Mouse (Mus musculus): ENCODE measurements at regions not wholly inside any gene's neighbourhood (a gene's known extent, or its start where the extent isn't known, plus 50 kb on each side); places are given as distances from the start of the nearest gene placed in this dataset.

GRCm38 (mm10) chr2:78600753-78601152, 267.2 kb upstream of the Ube2e3 start:
- H3K9me3 ChIP-seq (ENCODE audit: control insufficient read depth, low read length): no peaks in the 10 kb centered on the region
- H3K27ac ChIP-seq (replicated peaks; ENCODE audit: low read depth, low read length): no peak overlapping the region
- H3K27me3 ChIP-seq (ENCODE audit: control insufficient read depth, insufficient read depth, low read length): no peaks in the 10 kb centered on the region
- H3K4me1 ChIP-seq (ENCODE audit: control insufficient read depth, insufficient read depth, low read length): no peaks in the 10 kb centered on the region
- no peak overlapping the region for H3K9ac ChIP-seq (ENCODE audit: low read depth, low read length, severe bottlenecking)
- no peak for TF ChIP-seq POLR2A (IDR thresholded peaks at IDR 0.05; ENCODE audit: borderline replicate concordance, extremely low read depth, insufficient read depth, insufficient read length)
- 88% methylated on average over 2 of the region's 2 CpGs for WGBS
- DNase-seq (ENCODE audit: low spot score) (no peak), ATAC-seq (ENCODE audit: low FRiP score, low read depth) (no peak)
- H3K36me3 ChIP-seq (ENCODE audit: control insufficient read depth, insufficient read depth, low read length): no peaks in the 10 kb centered on the region
- H3K4me3 ChIP-seq (replicated peaks; ENCODE audit: low read length): no peak overlapping the region
- H3K4me2 ChIP-seq (replicated peaks; ENCODE audit: low read depth, low read length, severe bottlenecking): no peak overlapping the region

GRCm38 (mm10) chr2:78598039-78598438, 269.9 kb upstream of the Ube2e3 start:
- ATAC-seq (ENCODE audit: low FRiP score, low read depth) (no peak), DNase-seq (ENCODE audit: low spot score) (no peak)

DNA sequence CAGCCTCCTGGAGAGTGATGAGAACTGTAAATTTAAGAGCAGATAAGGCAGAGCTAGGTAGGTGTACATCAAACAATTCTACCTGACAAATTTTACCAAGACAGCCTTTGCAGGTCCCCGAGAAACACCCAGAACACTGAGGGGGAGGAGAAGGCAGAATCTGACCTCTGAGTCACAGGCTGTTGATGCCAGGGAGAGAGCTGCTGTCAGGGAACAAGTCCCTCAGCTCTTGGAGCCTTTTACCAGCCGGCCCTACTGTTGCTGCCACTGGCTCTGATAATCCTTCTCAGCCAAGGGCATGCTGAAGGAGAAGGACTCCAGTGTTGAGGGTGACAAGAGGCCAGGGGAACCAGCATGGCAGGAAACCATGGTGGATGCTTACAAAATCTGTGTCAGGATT, 271.7 kb upstream of the Ube2e3 start:
- no peaks in the 10 kb centered on the region for H3K27me3 ChIP-seq (ENCODE audit: control insufficient read depth, insufficient read depth, low read length)
- no peak overlapping the region for H3K27ac ChIP-seq (replicated peaks; ENCODE audit: low read depth, low read length)
- H3K9me3 ChIP-seq (ENCODE audit: control insufficient read depth, low read length): no peaks in the 10 kb centered on the region
- H3K4me2 ChIP-seq (replicated peaks; ENCODE audit: low read depth, low read length, severe bottlenecking): no peak overlapping the region
- ATAC-seq (ENCODE audit: low FRiP score, low read depth): no peak
- no peaks in the 10 kb centered on the region for H3K4me1 ChIP-seq (ENCODE audit: control insufficient read depth, insufficient read depth, low read length)
- H3K9ac ChIP-seq (ENCODE audit: low read depth, low read length, severe bottlenecking): no peak overlapping the region
- WGBS: 82% methylated on average over 2 of the region's 2 CpGs
- no peak overlapping the region for H3K4me3 ChIP-seq (replicated peaks; ENCODE audit: low read length)
- H3K36me3 ChIP-seq (ENCODE audit: control insufficient read depth, insufficient read depth, low read length): no peaks in the 10 kb centered on the region
- TF ChIP-seq POLR2A (IDR thresholded peaks at IDR 0.05; ENCODE audit: borderline replicate concordance, extremely low read depth, insufficient read depth, insufficient read length): no peak
- DNase-seq (ENCODE audit: low spot score): no peak

More at GRCm38 (mm10) chr2:78598039-78598438, 269.9 kb upstream of the Ube2e3 start:
- Histone ChIP-seq H3K9ac (ENCODE audit: low read depth, low read length, severe bottlenecking) (no peak overlapping the region), H3K36me3 (ENCODE audit: control insufficient read depth, insufficient read depth, low read length) (no peaks in the 10 kb centered on the region), H3K9me3 (ENCODE audit: control insufficient read depth, low read length) (no peaks in the 10 kb centered on the region), H3K4me2 (replicated peaks; ENCODE audit: low read depth, low read length, severe bottlenecking) (no peak overlapping the region), H3K27me3 (ENCODE audit: control insufficient read depth, insufficient read depth, low read length) (no peaks in the 10 kb centered on the region), H3K27ac (replicated peaks; ENCODE audit: low read depth, low read length) (no peak overlapping the region), H3K4me3 (replicated peaks; ENCODE audit: low read length) (no peak overlapping the region), H3K4me1 (ENCODE audit: control insufficient read depth, insufficient read depth, low read length) (no peaks in the 10 kb centered on the region)
- 86% methylated on average over 8 of the region's 8 CpGs for WGBS
- no peak for TF ChIP-seq POLR2A (IDR thresholded peaks at IDR 0.05; ENCODE audit: borderline replicate concordance, extremely low read depth, insufficient read depth, insufficient read length)

DNA sequence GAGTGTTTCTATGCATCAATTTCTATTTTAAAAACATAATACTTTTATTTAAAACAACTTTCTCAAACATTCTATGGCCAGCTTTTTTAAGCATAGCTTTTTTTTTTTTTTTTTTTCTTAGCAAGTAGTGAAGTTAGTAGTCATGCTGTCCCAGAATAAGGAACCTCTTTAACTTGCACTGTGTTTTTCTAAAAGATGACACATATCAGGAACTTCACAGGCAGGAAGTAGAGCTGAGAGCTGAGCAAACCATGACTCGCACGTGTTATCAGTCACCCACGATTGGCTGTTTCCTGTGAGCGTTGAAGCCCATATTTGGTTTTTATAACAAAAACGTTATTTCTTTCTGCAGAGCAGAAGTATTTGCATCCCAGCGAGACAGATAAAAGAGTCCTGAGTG, 287.9 kb upstream of the Ube2e3 start:
- no peaks in the 10 kb centered on the region for H3K9me3 ChIP-seq (ENCODE audit: control insufficient read depth, low read length)
- no peak overlapping the region for H3K4me3 ChIP-seq (replicated peaks; ENCODE audit: low read length)
- DNase-seq (ENCODE audit: low spot score): no peak
- TF ChIP-seq POLR2A (IDR thresholded peaks at IDR 0.05; ENCODE audit: borderline replicate concordance, extremely low read depth, insufficient read depth, insufficient read length): no peak
- H3K4me2 ChIP-seq (replicated peaks; ENCODE audit: low read depth, low read length, severe bottlenecking): no peak overlapping the region
- no peak overlapping the region for H3K9ac ChIP-seq (ENCODE audit: low read depth, low read length, severe bottlenecking)
- H3K4me1 ChIP-seq (ENCODE audit: control insufficient read depth, insufficient read depth, low read length): no peaks in the 10 kb centered on the region
- ATAC-seq (ENCODE audit: low FRiP score, low read depth): no peak
- WGBS: 75% methylated on average over 6 of the region's 6 CpGs
- H3K27ac ChIP-seq (replicated peaks; ENCODE audit: low read depth, low read length): no peak overlapping the region
- H3K36me3 ChIP-seq (ENCODE audit: control insufficient read depth, insufficient read depth, low read length): no peaks in the 10 kb centered on the region
- no peaks in the 10 kb centered on the region for H3K27me3 ChIP-seq (ENCODE audit: control insufficient read depth, insufficient read depth, low read length)

- Histone ChIP-seq H3K9ac (ENCODE audit: low read depth, low read length, severe bottlenecking) (no peak overlapping the region), H3K4me3 (replicated peaks; ENCODE audit: low read length) (no peak overlapping the region), H3K27me3 (ENCODE audit: control insufficient read depth, insufficient read depth, low read length) (no peaks in the 10 kb centered on the region), H3K4me1 (ENCODE audit: control insufficient read depth, insufficient read depth, low read length) (no peaks in the 10 kb centered on the region), H3K36me3 (ENCODE audit: control insufficient read depth, insufficient read depth, low read length) (no peaks in the 10 kb centered on the region), H3K9me3 (ENCODE audit: control insufficient read depth, low read length) (no peaks in the 10 kb centered on the region), H3K27ac (replicated peaks; ENCODE audit: low read depth, low read length) (no peak overlapping the region), H3K4me2 (replicated peaks; ENCODE audit: low read depth, low read length, severe bottlenecking) (no peak overlapping the region)
- no peak for TF ChIP-seq POLR2A (IDR thresholded peaks at IDR 0.05; ENCODE audit: borderline replicate concordance, extremely low read depth, insufficient read depth, insufficient read length)
- 74% methylated on average over 3 of the region's 3 CpGs for WGBS
- DNase-seq (ENCODE audit: low spot score): no peak
- no peak for ATAC-seq (ENCODE audit: low FRiP score, low read depth)
Measured at GRCm38 (mm10) chr2:78572492-78572891, 295.4 kb upstream of the Ube2e3 start.

GRCm38 (mm10) chr2:78558128-78558527, 309.8 kb upstream of the Ube2e3 start:
- H3K9me3 ChIP-seq (ENCODE audit: control insufficient read depth, low read length): no peaks in the 10 kb centered on the region
- DNase-seq (ENCODE audit: low spot score) (no peak), ATAC-seq (ENCODE audit: low FRiP score, low read depth) (no peak)
- no peaks in the 10 kb centered on the region for H3K4me1 ChIP-seq (ENCODE audit: control insufficient read depth, insufficient read depth, low read length)
- no peak overlapping the region for H3K4me2 ChIP-seq (replicated peaks; ENCODE audit: low read depth, low read length, severe bottlenecking)
- TF ChIP-seq POLR2A (IDR thresholded peaks at IDR 0.05; ENCODE audit: borderline replicate concordance, extremely low read depth, insufficient read depth, insufficient read length): no peak
- no peak overlapping the region for H3K9ac ChIP-seq (ENCODE audit: low read depth, low read length, severe bottlenecking)
- no peaks in the 10 kb centered on the region for H3K36me3 ChIP-seq (ENCODE audit: control insufficient read depth, insufficient read depth, low read length)
- 24% methylated on average over 1 of the region's 1 CpGs for WGBS
- H3K27me3 ChIP-seq (ENCODE audit: control insufficient read depth, insufficient read depth, low read length): no peaks in the 10 kb centered on the region
- no peak overlapping the region for H3K4me3 ChIP-seq (replicated peaks; ENCODE audit: low read length)
- no peak overlapping the region for H3K27ac ChIP-seq (replicated peaks; ENCODE audit: low read depth, low read length)
